Comparison of ENCODE assay signal across 19 mouse cellular contexts in the genomic region with DNA sequence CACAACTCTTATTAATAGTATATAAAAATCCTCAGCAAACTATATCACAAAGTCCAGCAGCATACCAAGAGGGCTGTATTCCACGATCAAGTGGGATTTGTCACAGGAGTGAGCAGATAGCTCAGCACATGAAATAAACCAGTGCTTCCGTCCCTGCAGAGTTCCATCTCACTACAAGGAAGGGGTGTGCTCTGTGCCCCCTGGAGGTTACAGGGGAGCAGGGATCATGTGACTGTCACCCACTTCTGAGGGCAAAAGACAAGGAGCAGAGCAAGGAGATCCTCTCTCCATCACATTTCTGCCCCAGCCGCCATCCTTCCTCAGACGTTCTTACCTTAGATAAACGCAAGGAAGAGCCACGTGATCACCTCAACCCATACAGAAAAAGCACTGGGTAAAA. TPM values are rescaled to one million over a fixed set of nuclear protein-coding genes. Genes with fewer than 3 reads are reported as not detected.
A peak's percentile ranks its signal among the peaks of the same experiment; 100 is the strongest.
DNase-seq lines count a peak whose midpoint lies in the region; TF ChIP-seq lines count a peak whose summit lies in the region.
"Had no signal": no experiment of that assay in that cellular context is flagged by ENCODE, and none has a peak within 500 bp of the region (broad histone marks: within the 10 kb centered on the region; RNA-seq: fewer than 3 reads in every experiment).

No protein-coding gene starts in this region.

- no peak overlapping the region for H3K27ac ChIP-seq in thymus, adult 2 months (ENCODE audit: control insufficient read depth, insufficient read depth, low read length)

- no peaks in the 10 kb centered on the region for H3K27me3 ChIP-seq in thymus, adult 2 months (ENCODE audit: control insufficient read depth, insufficient read depth, low read length)
- H3K27me3 ChIP-seq: CH12.LX, Patski had no signal

- 83% methylated on average over 6 of the region's 6 CpGs for WGBS in thymus, adult 2 months

- no peak for TF ChIP-seq CTCF in thymus, adult 2 months (IDR thresholded peaks at IDR 0.05; ENCODE audit: borderline replicate concordance, control insufficient read depth, extremely low read depth, insufficient read depth, low read length, poor library complexity)

- H3K4me3 ChIP-seq in thymus, adult 2 months (ENCODE audit: control insufficient read depth, insufficient read depth, low read length): no peak overlapping the region

- no peak for TF ChIP-seq POLR2A in thymus, adult 2 months (IDR thresholded peaks at IDR 0.05; ENCODE audit: control insufficient read depth, extremely low read depth, insufficient read depth, low read length, poor library complexity)

- H3K36me3 ChIP-seq in thymus, adult 2 months (ENCODE audit: control insufficient read depth, insufficient read depth, low read length): peaks cover 8% of the 10 kb centered on the region; the same call in 1 of the 2 replicates

- peaks cover 46% of the 10 kb centered on the region for H3K4me1 ChIP-seq in thymus, adult 2 months (replicated peaks; ENCODE audit: control insufficient read depth, insufficient read depth, low read length)

- peak; percentile 68 for DNase-seq in thymus, postnatal 14 days
- DNase-seq in thymus, postnatal 0 days (ENCODE audit: low spot score): no peak
- peak; percentile 56 for DNase-seq in thymus, postnatal 25 days
- DNase-seq in thymus, adult 2 months: no peak
- DNase-seq in thymus, postnatal 36 days: peak; percentile 46 to 69
- DNase-seq in thymus, postnatal 4 days: peak; percentile 57
- no peak for DNase-seq in natural killer cell, adult 2 months (ENCODE audit: low spot score in 2 of 2)
- no peak for DNase-seq in cerebellum, postnatal 14 days
- DNase-seq: adrenal gland, adult 2 months; adrenal gland, adult 8-10 months; adrenal gland, postnatal 10 days; adrenal gland, postnatal 14 days; adrenal gland, postnatal 25 days; adrenal gland, postnatal 36 days; B cell, adult 2 months; cerebellum, adult 11 months; cerebellum, adult 11-12 months had no signal

RNA-seq across cellular contexts. Expression of a gene that starts 33.4 kb away (rescaled TPM):
- 11.9 and 13.0 TPM in 2 replicates for polyA plus RNA-seq in thymus, postnatal 0 days (2015; fragmentation: Nextera tagmentation; extraction: Ambion mirVana)
- 74.4 and 102 TPM in 2 replicates for polyA plus RNA-seq in thymus, adult 2 months (2012; rRNA removed)

Comparison
In these comparisons a context has a peak if more than half of its experiments do, and no peak if none do; other contexts are left out.
1. DNase-seq: peak in thymus, postnatal 14 days (single experiment), thymus, postnatal 25 days (single experiment), thymus, postnatal 36 days (2 of 2) and thymus, postnatal 4 days (single experiment); none in thymus, postnatal 0 days (single experiment), thymus, adult 2 months (single experiment), natural killer cell, adult 2 months (0 of 2) and cerebellum, postnatal 14 days (0 of 2).